Mouse (Mus musculus) naive thymus-derived CD4-positive, alpha-beta T cell, adult 5 months (primary cell): ENCODE data around the gene Gm21637. TPM values are rescaled to one million over a fixed set of nuclear protein-coding genes. Genes with fewer than 3 reads are reported as not detected.

Experiments
- polyA plus RNA-seq: library from polyadenylated mRNA; unstranded; fragments of 100-300 nt; shearing (Covaris generic); gene quantifications from one replicate; pipeline ENCODE4 v1.2.1, GENCODE M21; 2017

Gm21637 gene
- polyA plus RNA-seq, result not detected

DNA sequence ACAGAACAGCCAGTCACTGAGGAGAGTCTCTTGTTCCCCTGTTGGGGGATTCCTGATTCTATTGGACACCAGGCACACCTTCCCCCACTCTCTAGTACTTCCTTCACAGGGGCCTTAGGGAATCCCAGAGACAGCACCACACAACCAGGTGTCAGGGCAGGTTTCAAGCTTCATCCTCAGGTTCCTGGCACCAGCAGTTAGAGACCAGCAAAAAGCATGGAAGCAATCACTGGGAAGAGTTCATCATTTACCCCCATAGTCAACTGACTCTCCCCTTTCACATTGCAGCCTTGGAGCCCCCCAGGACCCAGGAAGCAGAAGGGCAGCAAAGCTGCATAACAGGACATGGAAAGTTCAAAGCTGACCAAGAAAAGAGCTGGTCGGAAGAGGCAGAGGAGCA is at the start of gene Gm21637:
Gene Gm21637 (plus strand): TSS at position 301 of the 400 bp plus-strand sequence.

Other genes starting within 250 kb of the Gm21637 start
- gene Btbd35f25, start 244.9 kb upstream of the Gm21637 start, polyA plus RNA-seq, result not detected
- gene Btbd35f22, start 85.8 kb downstream of the Gm21637 start, polyA plus RNA-seq, result not detected